Mouse (Mus musculus): ENCODE measurements around the gene Fam118a.
"Not testable (repeated sequence)": the region's sequence is repeated elsewhere in the genome, so short reads cannot be mapped to it uniquely, and the experiment has no call there.

Gene Fam118a

GRCm38 (mm10) chr15:85015771-85016170, 13.0 kb upstream of the Fam118a start:
- peak; percentile 54 to 67 for DNase-seq

- peak; percentile 67 to 74 for DNase-seq
Measured at GRCm38 (mm10) chr15:85016951-85017664, 11.6 kb upstream of the Fam118a start, which contains the start of gene Upk3a. Upk3a (plus strand) TSS chr15:85017141.

GRCm38 (mm10) chr15:85022211-85022610, 6.5 kb upstream of the Fam118a start:
- DNase-seq, result peak; percentile 33 to 44

- DNase-seq, result no peak
Measured at GRCm38 (mm10) chr15:85026197-85026596, 2.6 kb upstream of the Fam118a start.

DNA sequence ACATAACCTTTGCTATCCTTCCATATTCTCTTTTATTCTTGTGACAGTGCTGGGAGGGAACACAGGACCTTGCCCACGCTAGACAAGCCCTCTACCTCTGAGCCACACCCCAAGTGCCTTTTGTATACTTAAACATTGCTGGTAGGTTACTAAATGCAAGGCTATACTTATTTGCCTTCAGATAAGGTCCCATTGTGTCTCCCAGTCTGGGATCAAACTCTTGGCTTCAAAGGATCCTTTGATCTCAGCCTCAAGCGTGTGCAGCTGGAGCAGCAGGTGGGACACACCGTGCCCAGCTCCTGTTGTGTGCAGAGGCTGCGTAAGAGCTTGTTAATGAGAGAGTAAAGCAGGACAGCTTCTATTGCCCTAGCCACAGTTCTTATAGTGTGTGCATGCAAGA, 1.0 kb upstream of the Fam118a start:
- no peak for DNase-seq

DNA sequence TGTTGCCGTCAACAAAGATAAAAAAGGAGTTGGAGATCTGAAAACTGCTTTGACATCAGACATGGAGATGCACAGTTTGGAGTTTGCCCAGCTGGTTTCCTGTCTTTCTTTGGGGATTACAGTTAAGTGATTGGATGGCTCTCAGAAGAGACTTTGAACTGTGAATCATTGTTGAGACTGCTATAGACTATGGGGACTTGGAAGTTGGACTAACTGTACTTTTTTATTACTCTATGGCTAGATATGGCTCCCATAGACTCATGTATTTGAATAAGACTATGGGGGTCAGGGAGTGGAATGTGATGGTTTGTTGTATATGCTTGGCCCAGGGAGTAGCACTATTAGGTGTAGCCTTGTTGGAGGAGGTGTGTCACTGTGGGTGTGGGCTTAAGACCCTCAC, 1.9 kb downstream of the Fam118a start:
- DNase-seq, result not testable (repeated sequence)

- peak; percentile 69 for DNase-seq
Measured at GRCm38 (mm10) chr15:85031866-85032265, 3.1 kb downstream of the Fam118a start.

DNA sequence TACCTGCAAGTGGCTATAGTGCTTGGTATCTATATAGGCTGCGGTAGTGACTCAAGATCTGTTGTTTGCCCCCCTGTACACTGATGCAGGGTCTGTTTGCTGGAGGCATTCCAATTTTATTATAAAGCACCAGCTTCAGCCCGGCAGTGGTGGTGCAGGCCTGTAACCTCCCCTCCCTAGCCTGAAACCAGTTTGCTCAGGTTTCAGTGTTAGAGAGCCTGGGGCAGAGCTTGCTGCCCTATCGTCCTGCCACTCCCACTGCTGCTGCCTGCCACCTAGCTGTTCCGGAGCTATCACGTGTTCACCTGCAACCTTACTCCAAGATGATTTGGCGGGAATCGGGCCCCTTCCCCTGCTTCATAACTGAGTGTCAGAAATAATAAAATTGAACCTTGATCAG, 5.2 kb downstream of the Fam118a start:
- not testable (repeated sequence) for DNase-seq

GRCm38 (mm10) chr15:85036566-85037342, 8.0 kb downstream of the Fam118a start:
- peak; percentile 99 for DNase-seq

- DNase-seq, result no peak
Measured at GRCm38 (mm10) chr15:85037343-85037690, 8.6 kb downstream of the Fam118a start.

GRCm38 (mm10) chr15:85041546-85042225, 12.9 kb downstream of the Fam118a start:
- no peak for DNase-seq

- DNase-seq, result peak; percentile 68 to 77
Measured at GRCm38 (mm10) chr15:85042361-85042954, 13.7 kb downstream of the Fam118a start.

DNA sequence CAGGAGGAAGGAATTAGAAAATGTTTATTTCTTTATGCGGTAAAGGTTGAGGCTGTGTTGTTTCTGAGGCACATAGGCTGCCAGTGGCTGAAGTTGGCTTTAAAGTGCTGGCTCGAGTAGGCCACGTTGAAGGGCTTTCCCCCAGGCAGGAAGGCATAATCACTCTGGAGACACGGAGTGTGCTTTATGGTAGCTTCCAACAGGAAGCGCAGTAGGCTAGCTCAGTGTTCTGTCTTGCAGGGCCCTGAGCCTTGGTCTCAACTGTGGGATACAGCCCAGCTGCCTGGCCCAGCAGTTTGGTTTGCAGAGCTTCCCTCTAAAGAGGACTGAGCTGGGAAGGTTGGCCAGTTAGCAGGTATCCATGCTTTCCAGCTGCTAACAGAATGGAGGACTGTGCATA, 14.4 kb downstream of the Fam118a start:
- DNase-seq, result no peak

DNA sequence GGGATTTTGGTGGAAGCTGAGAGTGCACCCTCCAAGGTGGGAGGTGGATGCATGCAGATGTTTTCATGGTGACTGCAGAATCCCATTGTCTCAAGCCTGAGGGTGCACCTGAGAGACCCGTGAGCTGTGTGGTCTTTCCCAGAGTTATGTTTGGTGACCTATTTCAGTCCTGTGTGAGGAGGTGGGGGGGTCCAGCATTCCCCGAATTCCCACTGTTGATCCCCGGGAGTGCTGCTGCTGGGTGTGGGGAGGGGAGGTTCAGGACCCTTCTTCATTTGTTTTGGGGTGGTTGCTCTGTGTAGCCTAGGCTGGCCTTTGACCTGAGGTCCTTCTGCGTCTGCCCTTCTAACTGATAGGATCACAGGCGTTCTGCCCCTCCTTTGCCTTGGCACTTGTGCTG, 15.0 kb downstream of the Fam118a start:
- DNase-seq, result no peak

DNA sequence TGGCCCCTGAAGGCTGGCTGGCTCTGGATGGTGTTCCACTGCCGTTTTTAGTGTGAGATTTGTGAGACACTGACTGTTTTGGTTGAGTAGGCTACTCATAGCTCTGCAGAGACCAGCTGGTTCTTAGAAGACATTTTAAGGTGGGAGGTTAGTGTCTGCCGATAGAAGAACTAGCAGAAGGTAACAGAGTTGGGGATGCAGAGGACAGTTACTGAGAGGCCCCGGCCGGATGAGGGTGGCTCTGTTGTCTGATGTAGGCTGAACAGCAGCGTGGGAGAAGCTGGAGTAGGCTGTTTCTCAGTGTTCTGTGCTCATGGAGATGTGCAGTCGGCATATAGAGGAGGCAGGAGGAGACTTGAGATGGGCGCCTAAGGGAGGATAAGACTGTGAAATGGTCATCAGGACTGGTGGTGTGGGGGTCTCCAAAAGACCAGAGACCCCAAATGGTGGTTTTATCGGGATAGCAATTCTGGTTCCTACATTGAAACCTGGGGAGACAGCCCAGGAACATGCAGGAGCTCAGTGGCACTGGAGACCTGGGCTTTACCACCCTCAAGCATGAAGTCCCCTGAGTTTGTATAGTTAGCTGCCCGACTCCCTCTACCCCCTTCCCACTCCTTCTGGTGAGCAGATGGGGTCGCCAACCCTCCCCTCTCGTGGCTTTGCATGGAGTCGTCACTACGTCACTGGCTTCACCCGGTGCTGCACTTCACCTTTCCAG, 17.6 kb downstream of the Fam118a start:
- DNase-seq, result no peak

DNA sequence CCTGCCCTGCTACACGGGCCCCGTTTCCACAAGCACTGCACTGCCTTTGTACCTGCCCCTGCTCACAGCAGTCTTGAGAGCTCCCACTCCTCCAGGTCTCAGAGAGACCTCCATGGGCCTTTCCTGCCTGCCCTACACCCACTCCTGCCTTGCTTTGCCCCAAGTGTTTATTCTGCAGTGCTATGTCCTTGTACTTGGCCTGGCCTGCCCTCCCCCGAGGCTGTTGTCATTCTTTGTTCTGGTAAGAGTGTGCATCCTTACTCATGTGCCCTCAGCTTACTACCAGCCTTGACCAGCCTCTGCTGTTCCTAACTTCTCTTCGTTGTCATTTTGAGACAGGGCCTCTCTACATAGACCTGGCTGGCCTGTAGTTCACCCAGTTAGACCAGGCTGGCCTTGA, 19.1 kb downstream of the Fam118a start:
- DNase-seq, result no peak

DNA sequence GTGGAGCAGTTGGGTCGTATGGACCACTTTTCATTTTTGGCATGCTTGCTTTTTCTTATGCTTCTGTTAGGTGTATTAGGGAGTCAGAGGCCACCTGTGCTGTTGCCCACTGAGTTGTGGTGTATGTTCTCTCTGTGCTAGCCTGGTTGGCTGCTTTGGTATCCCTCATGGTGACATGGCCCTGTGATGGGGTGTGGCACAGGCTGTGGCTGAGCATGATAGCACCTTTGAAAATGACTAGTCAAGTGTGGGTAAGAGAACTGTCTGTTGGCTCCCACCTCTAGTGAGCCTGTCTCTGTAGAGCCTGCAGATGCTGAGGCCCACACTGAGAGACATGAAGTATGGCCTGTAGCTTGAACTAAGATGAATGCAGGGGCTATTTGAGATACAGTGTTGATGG, 21.0 kb downstream of the Fam118a start:
- DNase-seq, result no peak

DNA sequence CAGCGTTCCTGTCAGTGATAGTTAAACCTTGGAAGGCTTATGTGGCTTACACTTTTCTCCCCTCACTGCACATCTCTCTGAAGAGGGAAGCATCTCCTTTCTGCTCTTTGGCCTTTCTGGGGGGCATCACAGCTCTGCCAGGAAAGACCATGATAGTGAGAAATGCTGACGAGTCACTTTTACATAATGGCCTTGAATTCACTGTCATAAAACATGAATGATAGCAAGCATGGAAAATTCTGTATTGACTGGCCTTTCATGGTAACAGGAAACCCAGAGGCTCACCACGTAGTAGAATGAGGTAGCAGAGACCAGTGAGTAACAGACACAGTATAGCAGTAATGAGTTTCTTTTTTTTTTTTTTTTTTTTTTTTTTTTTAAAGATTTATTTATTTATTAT, 25.4 kb downstream of the Fam118a start:
- DNase-seq, result no peak

- DNase-seq, result no peak
Measured at GRCm38 (mm10) chr15:85055186-85055585, 26.4 kb downstream of the Fam118a start.

GRCm38 (mm10) chr15:85063421-85063820, 34.7 kb downstream of the Fam118a start:
- DNase-seq, result no peak

- DNase-seq, result peak; percentile 65 to 76
Measured at GRCm38 (mm10) chr15:85070561-85070960, 41.8 kb downstream of the Fam118a start.

GRCm38 (mm10) chr15:85072651-85073050, 43.9 kb downstream of the Fam118a start:
- DNase-seq, result no peak

DNA sequence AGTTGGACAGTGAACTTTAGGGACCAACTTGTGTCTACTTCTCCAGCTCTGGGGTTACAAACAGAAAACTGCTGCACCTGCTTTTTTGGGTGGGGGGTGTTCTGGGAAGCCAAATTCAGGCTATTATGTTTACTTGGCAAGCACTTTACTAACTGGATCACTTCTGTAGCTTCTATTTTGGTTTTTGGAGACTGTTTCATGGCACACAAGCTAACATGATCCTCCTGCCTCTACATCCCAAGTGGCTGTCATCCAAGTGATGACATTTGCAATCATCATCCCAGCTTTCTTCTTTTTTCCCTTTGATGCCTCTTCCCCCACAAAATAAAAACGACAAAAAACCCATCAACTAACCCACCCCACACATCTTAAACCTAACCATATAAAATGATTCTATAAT, 56.9 kb downstream of the Fam118a start:
- DNase-seq, result no peak
